Mouse (Mus musculus): ENCODE data around the gene Pphln1.
A peak's percentile ranks its signal among the peaks of the same experiment; 100 is the strongest.

The Pphln1 gene

DNA sequence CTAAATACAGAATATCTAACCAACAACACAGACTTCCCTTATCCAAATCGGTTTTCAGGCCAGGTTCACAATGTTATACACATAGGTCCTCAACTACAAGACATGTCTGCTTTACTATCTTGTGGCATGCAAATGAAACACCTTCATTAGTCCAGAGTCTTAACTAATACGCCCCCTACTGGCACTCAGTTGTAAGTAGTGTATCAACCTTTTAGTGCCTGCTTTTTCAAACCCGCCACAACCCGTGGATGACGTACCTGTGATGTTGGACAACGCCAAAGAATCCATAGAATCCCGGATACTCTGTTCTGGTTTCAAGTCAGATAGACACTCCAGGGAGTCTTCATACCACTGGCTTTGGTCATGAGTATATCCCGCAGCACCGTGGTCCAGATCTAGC, 104.6 kb downstream of the Pphln1 start:
- no peak for DNase-seq (ENCODE audit: low read depth in 1 of 2, low spot score in 2 of 2)

DNA sequence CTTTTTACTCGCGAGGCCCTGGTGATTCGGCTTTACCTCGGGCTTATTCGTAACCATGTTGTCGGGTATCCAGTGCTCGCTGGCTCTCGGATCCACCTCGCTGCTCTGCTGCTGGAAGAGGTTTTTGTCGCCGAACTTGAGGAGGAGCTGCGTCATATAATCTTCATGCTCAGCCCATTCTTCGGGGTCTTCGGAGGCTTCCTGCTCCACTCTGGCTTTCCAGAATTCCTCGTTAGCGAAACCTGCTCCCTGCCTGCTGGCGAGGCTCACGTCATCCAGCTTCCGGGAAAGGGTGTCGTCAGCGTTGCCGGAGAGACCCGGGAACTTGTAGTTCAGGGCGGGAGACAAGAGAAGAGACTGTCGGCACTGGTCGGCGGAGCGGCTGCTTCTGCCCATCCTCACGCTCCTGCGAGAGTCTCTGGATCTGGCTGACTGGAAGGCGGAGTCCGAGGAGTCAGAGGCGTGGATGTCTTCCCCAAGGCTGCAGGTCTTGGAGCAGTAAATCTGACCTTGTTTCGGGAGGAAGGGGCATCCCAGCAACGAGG, 105.1 kb downstream of the Pphln1 start:
- no peak for DNase-seq (ENCODE audit: low read depth in 1 of 2, low spot score in 2 of 2)

DNA sequence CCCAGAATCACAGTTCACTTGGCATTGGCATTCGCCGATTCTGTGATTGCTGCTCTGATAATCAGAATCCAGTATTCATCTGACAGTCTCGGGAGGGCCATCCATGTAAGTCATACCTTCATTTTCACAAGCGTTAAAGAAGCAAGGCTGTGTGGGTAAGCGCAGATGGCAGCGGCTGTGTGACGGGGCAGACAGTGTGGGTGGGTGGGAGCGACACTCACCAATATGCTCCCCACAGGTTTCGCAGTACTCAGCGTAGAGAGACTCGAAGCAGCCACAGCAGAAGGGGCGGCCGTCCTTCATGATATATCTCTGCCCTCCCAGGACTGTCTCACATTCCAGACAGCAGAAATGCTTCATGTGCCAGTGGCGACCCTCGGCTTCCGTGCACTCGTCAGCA, 106.7 kb downstream of the Pphln1 start:
- DNase-seq (ENCODE audit: low read depth in 1 of 2, low spot score in 2 of 2), result no peak

DNA sequence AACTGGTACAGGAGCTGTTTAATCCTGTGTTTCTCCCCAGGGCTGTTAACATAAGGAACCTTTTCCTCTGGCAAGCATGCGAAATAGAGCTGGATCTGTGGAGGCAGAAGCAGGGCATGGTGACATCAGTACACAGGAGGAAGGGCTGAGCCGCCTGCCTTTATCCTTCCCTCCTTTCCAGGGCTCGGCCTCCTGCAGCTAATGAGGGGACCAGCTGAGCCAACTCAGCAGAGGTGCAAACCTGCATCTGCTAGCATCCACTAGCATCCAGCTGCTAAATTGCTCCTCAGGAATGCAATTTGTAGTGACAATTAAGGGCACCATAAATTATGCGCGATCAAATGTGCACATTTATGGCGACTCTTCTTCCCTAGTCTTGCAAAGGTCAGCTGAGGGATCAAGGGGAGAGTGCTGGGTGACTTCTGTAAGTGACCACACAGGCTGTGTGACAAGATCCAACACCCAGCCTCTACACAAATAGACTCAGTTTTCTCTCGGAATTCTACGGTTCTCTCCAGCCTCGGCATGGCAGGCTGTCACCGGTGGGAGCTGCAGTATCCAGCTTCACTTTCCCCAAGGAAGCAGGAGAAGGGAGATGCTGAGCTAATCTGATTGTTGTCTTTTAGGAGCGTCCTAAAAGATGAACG, 112.7 kb downstream of the Pphln1 start:
- DNase-seq (ENCODE audit: low read depth in 1 of 2, low spot score in 2 of 2), result no peak

DNA sequence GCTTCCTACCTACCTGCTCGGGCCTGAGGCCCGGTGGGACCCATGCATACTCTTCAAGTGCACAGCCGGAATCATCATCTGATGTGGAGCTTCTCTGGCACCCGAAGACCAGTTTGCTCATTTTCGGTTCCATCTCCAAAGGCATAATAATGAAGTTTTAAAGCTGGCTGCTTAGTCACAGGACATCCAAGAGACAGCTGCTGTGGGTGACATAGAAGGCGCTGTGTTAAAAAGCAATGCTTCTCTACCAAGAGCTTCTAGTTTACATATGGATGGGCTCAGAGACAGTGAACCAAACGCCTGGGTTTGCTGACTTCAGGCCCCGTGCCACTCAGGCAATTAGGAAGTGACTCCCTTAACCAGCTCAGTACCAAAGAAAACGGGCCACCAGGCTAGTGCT, 114.3 kb downstream of the Pphln1 start:
- DNase-seq (ENCODE audit: low read depth in 1 of 2, low spot score in 2 of 2), result no peak

DNA sequence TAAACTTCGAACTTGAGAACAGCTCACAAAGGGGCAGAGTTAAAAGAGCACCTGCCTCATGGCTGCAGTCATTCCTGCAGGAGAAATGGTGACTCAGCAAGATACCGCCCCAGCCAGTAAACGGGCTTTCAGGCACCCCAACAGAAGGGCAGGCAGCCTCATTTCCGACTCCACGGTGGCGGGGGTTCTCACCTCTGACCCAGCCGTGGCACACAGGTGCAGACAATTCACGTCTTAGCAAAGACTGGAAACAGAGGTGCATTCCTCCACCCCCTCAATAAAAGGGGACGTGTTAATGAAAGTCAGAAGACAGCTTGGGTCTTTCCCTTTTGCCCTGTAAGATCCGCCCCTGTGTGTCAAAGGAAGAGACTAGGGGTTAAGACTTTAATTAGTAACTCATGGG, 115.8 kb downstream of the Pphln1 start:
- DNase-seq (ENCODE audit: low read depth in 1 of 2, low spot score in 2 of 2), result no peak

DNA sequence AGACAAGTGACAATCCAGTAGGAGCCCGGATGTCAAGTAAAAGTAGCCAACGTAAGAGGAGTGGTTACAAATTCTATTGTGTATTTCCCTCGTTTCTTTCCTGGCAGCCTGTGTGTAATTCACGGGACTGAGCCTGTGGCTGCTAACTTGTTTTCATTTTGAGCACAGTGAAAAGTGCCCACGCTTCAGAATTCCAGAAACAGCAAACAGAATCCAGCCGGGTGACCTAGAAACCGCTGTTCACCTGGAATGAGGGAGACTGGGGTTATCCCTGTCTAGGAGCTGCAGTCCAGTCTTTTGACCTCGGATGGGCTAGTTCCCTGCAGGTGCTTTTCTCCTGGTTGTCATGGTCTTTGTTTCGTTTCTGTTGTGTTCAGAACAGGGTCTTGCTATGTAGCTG, 117.2 kb downstream of the Pphln1 start:
- no peak for DNase-seq (ENCODE audit: low read depth in 1 of 2, low spot score in 2 of 2)

DNA sequence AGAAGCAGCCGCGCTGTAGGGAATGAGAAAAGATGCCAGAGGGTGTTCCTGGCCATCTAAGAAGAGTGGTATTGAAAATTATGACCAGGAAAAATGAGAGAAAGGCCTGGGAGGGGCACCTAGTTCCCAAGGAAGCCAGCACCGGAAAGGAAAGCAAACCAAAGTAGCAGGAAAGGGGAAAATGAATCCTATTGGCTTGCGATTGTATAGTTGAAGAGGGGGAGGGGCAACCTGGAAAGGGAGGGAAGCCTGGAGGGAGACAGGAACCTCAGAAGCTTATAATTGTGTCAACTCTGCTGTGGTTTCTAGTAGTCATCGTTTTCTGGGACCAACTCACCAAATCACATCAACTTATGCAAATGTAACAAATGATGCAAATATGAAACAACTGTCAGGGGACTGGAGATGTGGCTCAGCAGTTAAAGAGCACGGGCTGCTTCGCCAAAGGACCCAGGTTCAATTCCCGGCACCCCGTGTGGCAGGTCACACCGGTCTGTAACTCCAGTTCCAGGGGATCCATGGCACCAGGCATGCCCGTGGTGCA, 118.9 kb downstream of the Pphln1 start:
- DNase-seq (ENCODE audit: low read depth in 1 of 2, low spot score in 2 of 2), result no peak

DNA sequence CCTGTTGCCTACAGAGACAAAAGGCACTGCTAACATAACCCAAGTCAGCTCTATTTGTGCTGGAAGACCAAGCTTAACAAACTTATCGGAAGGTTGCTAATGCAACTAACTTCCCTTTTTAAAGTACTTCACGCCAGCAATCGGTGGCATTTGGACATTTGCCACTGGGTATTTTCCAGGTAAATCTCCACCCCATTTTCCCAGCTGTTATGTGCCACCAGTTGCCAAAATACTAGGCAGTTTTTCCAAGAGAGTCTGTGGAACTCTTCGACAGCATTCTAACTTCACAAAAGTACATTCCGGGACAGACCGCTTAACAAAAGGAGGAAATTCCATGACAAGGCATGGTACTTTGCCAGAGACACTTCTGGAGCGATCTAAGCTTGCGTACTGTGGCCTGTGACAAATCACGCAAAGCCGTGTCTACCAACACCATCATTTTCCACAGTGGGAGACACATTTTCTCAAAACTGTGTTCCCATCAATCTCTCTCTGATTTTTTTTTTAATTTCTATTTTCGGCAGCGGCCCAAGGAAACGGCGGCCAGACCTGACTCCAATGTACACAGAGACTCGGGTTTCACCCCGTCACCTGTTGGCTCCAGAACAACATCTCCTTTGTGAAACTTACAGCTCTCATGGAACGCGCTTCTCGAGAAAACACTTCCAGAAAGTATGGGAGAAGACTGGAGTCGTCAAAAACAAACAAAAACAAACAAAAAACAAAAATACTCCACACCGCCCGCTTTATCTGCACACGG, 120.2 kb downstream of the Pphln1 start:
- no peak for DNase-seq (ENCODE audit: low read depth in 1 of 2, low spot score in 2 of 2)

DNA sequence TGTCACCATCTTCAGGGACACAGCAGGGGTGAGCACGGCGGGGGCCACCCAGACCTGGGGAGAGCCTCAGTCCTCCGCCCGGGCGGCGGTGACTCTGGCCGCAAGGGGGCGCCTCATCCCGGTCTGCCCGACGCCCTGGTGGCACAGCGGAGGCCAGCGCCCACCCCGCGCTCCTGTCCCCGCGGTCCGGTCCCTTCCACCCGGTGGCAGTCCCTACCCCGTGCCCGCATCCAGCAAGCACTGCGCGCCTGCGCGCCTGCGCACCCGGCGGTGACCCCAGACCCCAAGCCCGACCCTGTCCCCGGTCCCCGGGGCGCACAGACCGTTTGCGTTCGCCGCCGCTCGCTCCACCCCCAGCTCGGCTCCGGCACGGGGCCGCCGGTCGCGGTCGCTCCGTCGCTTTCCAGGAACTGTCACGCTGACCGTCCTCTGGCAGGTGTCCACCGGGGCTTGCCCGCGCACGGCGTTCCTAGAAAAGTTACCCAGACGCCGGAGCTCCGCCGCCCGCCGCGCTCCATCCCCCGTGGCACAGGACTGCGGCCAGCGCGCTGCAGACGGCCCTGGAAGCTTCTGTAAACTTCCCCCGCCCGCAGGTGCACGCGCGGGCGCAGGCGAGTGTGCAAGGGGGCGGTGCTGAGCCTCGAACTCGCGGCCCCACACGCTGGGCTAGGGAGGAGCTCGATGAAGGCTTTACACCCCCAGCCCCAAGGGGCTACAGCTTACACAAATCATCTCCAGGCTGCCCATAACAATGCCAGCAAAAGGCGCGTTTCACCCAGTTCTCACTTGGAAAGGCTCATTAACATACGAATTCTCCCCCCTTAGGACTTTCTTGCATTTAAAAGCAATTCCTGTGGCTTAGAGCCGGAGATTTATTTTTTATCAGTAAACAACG, 121.0 kb downstream of the Pphln1 start:
- peak; percentile 31 to 52 for DNase-seq (ENCODE audit: low read depth in 1 of 2, low spot score in 2 of 2)

DNA sequence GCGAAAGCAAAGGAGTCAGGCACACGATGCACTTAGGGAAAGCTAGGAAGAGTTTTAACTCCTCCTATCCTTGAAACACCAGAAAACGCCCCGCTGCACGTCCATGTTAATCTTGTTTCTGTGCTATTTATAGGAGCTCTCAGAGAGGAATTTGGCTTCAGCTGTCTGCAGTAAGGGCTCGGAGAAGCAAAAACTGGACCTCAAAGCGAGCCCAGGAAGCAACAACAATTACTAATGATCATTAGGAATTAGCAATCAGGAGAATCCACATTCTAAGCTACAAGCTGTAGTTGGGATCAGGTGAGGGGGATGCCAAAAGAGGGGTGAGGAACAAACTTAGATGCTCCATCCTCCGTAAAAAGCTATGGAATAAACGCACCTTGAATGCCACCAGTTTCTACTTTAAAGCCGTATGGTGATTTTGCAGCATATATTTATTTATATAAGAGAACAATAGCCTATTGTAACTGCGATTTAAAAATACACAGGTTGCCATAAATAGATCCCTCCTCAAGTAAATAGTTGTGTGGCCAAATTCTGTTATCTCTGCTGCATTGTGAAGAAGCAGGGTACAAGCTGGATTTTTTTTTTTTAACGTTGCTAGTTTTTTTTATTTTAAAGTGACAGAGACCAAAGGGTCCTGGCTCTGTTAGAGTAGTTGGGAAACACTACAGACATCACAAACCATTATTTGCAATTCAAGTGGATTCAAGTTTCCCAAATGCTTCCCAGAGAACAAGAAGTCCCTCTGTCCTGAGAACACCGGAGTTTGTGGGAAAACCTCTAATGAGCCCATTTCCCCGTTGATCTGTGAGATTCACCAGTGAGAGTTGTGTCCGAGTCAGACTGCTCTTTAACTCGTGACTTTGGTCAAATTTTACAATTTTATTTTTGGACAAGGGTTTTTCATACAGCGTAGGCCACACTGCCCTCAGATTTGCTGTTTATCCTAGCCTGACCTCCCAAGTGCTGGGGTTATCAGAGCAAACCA, 122.0 kb downstream of the Pphln1 start:
- no peak for DNase-seq (ENCODE audit: low read depth in 1 of 2, low spot score in 2 of 2)

DNA sequence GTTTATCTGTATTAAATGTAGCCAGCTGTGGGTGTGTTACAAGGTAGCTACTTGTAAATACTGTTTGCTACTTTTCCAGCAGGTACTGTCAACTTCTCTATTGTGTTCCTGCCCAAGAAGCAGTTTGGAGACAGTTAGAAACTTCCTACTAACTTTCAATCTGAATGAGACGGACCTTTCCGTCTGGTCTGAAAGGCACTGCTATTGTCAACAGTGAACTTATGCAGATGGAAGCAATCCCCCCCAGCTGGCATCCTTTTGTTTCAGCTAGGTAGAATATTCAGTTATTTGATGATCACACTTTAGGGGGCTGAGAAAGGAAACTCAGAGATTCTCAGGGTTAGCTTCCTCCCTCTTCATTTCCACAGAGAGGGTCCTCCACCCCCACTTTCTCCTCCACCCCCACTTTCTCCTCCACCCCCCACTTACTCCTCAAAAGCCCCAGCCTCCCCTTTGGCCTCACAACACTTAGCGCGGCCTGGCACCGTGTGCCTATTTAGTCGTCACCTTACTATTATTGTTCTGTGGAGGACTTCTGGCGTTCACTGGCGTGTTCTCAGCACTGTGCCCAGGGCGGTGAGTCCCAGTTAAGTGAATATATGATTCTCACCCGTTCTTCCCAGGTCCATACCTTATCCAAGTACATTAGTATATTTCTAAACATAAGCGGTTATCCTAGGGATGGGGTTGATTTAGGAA, 123.1 kb downstream of the Pphln1 start:
- no peak for DNase-seq (ENCODE audit: low read depth in 1 of 2, low spot score in 2 of 2)

DNA sequence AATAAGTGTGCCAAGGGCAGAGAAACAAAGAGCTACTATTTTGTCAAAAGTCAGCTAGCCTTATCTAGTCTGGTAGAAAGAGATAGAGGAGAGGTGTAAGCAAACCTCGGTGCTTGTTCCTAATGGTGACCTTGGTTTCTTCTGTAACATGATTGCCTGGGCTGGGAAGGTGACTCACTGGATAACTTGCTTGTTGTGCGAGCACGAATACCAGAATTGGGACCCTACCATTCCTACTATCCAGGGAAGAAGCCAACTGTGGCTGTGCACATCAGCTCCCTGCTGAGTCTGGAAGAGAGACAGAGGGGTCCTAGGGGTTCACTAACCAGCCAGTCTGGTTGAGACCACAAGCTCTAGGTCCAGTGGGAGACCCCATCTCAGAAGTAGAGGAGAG, 123.6 kb downstream of the Pphln1 start:
- DNase-seq (ENCODE audit: low read depth in 1 of 2, low spot score in 2 of 2), result no peak

DNA sequence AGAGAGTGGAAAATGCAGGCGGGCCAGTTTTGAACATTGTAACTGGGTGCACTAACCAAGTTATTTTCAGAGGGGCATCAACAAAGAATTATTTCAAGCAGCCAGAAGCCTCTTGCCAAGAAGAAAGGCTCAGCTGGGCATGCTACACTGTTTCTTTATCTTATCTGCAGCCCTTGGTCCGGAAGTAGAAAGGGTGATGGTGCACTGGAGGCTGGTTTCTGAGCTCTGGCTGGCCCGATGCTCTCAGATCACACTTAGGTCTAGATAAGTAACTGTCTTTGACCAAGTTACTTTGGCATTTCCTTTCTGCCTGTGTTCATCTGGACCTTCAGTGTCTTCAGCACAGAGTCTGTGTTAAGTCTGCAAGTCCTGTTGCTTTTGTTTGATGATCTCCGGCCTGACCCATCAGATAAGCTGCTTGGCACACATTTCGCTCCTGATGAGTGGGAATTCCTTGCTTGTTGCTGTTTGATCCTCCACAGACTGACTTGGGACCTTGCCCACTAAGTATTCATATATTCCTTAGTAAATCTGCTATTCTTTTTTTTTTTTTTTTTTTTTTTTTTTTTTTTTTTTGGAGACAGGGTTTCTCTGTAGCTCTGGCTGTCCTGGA, 127.3 kb downstream of the Pphln1 start:
- DNase-seq (ENCODE audit: low read depth in 1 of 2, low spot score in 2 of 2), result no peak

DNA sequence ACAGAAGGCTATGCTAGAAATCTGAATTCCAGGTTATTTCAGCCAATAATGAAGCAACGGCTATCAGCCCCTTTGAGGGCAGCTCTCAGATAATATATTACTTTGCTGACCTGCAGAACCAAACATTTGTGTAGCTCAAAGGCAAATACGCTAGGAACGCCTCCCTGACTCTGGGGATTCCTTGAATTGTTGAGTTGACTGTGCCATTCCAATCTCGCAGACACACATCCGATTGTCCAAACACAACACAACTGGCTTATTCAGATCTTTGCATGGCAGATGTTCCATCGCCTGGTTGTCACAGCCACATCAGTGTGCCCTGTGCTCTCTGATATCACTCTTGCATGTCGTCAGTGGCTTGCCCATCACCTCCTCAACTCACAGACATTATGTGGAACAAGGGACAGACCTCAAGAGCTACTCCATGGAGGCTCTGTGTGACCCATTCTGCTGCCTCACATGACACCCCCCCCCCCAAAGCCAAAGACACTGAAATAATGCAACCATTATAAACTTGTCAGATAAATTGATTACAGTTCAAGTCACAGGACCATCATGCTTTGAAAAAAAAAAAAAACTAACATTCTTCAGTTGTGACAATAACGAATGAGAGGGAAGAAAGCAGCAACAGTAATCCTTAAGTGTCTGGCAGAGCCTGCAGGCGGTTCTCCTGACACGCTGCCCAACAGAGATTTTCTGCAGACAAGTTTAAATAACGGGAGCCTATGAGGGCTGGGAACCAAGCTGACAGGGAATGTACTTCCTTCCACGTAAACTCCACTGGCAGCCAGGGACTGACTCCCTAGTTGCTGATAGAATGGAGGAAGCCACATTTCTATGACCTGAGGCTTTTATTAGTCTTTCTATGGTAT, 131.9 kb downstream of the Pphln1 start:
- DNase-seq (ENCODE audit: low read depth in 1 of 2, low spot score in 2 of 2), result no peak

DNA sequence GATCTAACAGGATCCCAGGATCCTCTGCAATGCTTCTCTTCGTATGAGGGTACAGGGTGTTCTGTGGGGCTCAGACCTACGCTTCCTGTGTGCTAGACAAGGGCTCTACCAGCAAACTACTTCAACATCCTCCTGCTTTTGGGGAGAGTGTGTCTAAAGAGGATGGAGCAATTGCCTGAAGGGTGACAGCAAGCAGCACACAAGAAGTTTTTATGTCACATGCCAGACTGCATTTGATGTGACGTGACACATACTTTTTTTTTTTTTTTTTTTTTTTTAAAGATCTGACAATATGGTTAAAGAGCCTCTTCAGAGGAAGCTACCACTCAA, 132.5 kb downstream of the Pphln1 start:
- no peak for DNase-seq (ENCODE audit: low read depth in 1 of 2, low spot score in 2 of 2)

DNA sequence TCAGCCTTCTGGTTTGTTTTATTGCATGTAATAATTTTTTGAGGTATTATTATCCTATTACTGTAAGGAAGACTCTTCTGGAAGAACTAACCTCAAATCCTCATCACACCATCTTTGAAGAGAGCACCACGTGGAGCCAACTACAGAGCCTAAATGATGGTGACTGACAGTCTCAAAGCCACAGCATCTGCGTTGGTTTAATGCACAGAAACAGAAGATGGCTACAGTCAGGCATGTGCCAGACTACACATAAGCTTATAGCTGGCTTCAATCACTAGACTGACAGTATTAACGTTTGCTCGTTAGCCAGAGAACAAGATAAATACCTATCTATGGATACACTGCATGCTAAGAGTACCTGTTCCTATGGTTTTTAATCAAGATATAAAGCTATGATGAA, 138.0 kb downstream of the Pphln1 start:
- DNase-seq (ENCODE audit: low read depth in 1 of 2, low spot score in 2 of 2), result no peak

DNA sequence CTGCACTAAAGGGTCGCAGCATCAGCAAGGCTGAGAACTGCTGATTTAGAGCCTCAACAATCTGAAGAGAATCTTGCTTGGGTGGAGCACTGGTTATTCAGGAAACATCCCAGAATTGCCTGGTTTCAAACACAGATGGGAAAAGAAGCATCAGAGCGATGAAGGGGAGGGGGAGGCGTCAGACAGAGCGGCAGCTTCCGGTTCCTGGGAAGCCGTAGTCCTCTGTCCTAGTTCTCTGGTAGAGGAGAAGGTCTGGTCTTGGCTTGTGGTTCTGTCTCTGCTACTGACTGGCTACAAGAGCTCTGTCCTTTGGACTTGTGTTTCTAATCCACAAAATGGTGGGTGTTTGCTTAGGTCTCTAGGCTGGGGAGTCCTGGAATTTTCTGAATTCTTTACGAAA, 139.6 kb downstream of the Pphln1 start:
- DNase-seq (ENCODE audit: low read depth in 1 of 2, low spot score in 2 of 2), result no peak

All from monocyte, adult 2 months (primary cell).